Mouse (Mus musculus): ENCODE results near the gene Rnf169. TPM values are rescaled to one million over a fixed set of nuclear protein-coding genes. Genes with fewer than 3 reads are reported as not detected.

Gene Rnf169
- polyA plus RNA-seq, 2 experiments, result 1.6 to 2.2 TPM

DNA sequence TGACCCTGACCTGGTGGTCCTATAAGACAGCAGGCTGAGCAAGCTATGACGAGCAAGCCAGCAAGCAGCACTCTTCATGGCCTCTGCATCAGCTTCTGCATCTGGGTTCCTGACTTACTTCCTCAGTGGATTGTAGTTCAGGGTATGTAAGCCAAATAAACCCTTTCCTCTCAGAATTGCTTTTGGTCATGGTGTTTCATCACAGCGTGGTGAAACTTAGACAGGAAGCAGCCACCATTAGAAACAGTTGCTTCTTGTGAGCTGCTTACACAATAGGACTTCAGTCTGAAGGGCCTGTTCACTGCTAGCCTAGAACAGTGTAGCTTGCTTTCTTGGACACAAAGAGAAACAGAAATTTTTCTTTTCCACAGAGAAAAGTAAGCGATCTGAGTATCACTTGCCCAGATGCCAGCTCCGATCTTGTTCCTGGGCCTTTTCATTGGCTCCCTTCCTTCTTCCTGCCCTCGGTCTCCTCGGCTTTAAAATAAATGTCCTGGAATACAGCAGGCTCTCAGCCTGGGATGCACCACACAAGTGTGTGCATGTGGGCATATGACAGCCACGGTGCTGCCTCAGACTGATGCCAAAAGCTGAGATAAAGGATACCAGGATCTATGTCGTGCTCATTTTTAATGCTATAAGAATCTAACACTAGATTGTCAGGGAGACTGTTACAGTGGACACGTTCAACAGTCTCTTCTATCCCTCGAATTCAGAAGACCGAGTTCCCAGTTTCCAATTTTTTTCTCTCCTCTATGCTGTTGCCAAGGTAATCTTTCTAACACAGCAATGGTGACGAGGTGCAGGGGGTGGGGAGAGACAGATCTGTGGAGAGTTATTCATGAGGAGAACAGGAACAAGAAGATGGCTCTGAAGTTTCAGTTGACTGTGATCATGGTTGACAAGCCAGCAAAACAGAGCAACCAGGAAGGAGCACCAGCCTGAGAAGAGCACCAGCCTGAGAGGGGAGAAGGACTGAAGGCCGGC, 2.3 kb upstream of the Rnf169 start:
- Histone ChIP-seq H3K4me1 (replicated peaks; ENCODE audit: control insufficient read depth in 2 of 2, insufficient read depth in 2 of 2, low read length in 1 of 2) (peaks cover 4 to 8% of the 10 kb centered on the region in 2 experiments; a peak in 2 of 4 replicates), H3K36me3 (replicated peaks; ENCODE audit: control insufficient read depth, insufficient read depth, low read depth) (no peaks in the 10 kb centered on the region), H3K4me2 (ENCODE audit: low read depth) (no peak overlapping the region), H3K4me3 (ENCODE audit: insufficient read depth in 1 of 2, low read depth in 2 of 2, low read length in 2 of 2) (no peak overlapping the region), H3K9ac (replicated peaks) (no peak overlapping the region), H3K9me3 (ENCODE audit: control insufficient read depth, low read length) (no peaks in the 10 kb centered on the region), H3K27me3 (ENCODE audit: control insufficient read depth, insufficient read depth, low read length) (no peaks in the 10 kb centered on the region), H3K27ac (no peak overlapping the region)
- no peak for TF ChIP-seq EP300 (IDR thresholded peaks at IDR 0.05; ENCODE audit: low read depth)
- no peak for TF ChIP-seq CTCF (IDR thresholded peaks at IDR 0.05; ENCODE audit: low read depth)
- DNase-seq (ENCODE audit: low read depth in 3 of 3, low spot score in 3 of 3) (no peak), ATAC-seq (ENCODE audit: insufficient read depth) (no peak)
- WGBS (ENCODE audit: insufficient replicate concordance), result 68% methylated on average over 13 of the region's 13 CpGs

DNA sequence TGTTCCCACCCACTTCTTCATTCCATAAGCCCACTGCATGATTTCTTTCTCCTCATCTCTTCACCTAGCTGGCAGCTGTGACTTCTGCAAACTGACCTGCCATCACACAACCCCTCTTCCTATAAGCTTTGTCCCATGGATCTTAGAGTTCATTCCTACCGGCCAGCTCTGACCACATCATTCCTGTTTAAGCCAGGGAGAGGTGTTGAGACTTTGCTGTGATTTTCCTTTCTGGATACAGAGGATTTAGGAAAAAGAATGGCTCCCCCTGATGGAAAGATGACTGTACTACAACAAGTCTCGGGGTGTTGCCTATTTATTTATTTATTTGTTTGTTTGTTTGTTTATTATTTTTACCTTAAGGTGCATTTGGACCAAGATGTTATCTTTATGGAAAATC, 1.1 kb upstream of the Rnf169 start:
- Histone ChIP-seq H3K27me3 (ENCODE audit: control insufficient read depth, insufficient read depth, low read length) (no peaks in the 10 kb centered on the region), H3K4me1 (replicated peaks; ENCODE audit: control insufficient read depth in 2 of 2, insufficient read depth in 2 of 2, low read length in 1 of 2) (peaks cover 4 to 8% of the 10 kb centered on the region in 2 experiments; a peak in 2 of 4 replicates), H3K9ac (replicated peaks) (no peak overlapping the region), H3K4me2 (ENCODE audit: low read depth) (no peak overlapping the region), H3K36me3 (replicated peaks; ENCODE audit: control insufficient read depth, insufficient read depth, low read depth) (no peaks in the 10 kb centered on the region), H3K9me3 (ENCODE audit: control insufficient read depth, low read length) (no peaks in the 10 kb centered on the region), H3K4me3 (ENCODE audit: insufficient read depth in 1 of 2, low read depth in 2 of 2, low read length in 2 of 2) (no peak overlapping the region), H3K27ac (no peak overlapping the region)
- ATAC-seq (ENCODE audit: insufficient read depth) (no peak), DNase-seq (ENCODE audit: low read depth in 3 of 3, low spot score in 3 of 3) (no peak)
- WGBS (ENCODE audit: insufficient replicate concordance), result 24% methylated on average over 2 of the region's 2 CpGs
- TF ChIP-seq CTCF (IDR thresholded peaks at IDR 0.05; ENCODE audit: low read depth), result peak; percentile 68
- no peak for TF ChIP-seq EP300 (IDR thresholded peaks at IDR 0.05; ENCODE audit: low read depth)

DNA sequence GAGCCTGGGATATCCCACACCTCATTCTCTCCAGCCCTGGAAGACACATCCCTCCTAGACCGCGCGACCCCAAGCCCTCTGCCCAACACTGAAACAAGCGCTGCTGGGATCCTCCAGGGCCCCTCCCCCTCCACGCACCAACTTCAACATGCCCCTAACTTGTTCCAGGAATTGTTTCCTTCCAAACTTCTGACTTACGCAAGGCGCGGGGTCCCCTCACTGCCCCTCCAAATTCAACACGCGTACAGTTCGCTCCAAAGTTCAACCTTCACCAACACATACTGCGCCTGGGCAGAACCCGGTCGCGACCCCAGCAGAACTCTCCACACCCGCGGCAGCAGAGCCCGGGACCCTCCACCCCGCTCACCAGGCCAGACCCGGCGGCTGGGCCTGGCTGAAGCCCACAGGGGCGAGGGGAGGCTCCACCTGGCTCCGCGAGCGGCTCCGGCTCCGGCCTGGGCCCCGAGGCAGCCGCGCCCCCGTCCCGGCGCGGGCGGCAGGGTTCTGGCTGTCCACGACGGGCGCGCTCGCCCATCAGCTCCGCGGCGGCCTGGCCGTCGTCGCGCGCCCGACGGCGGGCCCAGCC, 609 bp downstream of the Rnf169 start:
- Histone ChIP-seq H3K27ac (peak overlapping the region; percentile 29), H3K9ac (replicated peaks) (peak overlapping the region; percentile 86), H3K4me3 (ENCODE audit: insufficient read depth in 1 of 2, low read depth in 2 of 2, low read length in 2 of 2) (peak overlapping the region; percentile 76 to 87), H3K9me3 (ENCODE audit: control insufficient read depth, low read length) (no peaks in the 10 kb centered on the region), H3K27me3 (ENCODE audit: control insufficient read depth, insufficient read depth, low read length) (no peaks in the 10 kb centered on the region), H3K4me2 (ENCODE audit: low read depth) (peak overlapping the region; percentile 89), H3K36me3 (replicated peaks; ENCODE audit: control insufficient read depth, insufficient read depth, low read depth) (no peaks in the 10 kb centered on the region), H3K4me1 (replicated peaks; ENCODE audit: control insufficient read depth in 2 of 2, insufficient read depth in 2 of 2, low read length in 1 of 2) (peaks cover 4 to 15% of the 10 kb centered on the region in 2 experiments; a peak in 3 of 4 replicates)
- no peak for DNase-seq (ENCODE audit: low read depth in 3 of 3, low spot score in 3 of 3)
- peak; percentile 79 for ATAC-seq (ENCODE audit: insufficient read depth)
- TF ChIP-seq EP300 (IDR thresholded peaks at IDR 0.05; ENCODE audit: low read depth) (no peak), CTCF (IDR thresholded peaks at IDR 0.05; ENCODE audit: low read depth) (no peak)
- under 1% methylated on average over 51 of the region's 51 CpGs for WGBS (ENCODE audit: insufficient replicate concordance)

DNA sequence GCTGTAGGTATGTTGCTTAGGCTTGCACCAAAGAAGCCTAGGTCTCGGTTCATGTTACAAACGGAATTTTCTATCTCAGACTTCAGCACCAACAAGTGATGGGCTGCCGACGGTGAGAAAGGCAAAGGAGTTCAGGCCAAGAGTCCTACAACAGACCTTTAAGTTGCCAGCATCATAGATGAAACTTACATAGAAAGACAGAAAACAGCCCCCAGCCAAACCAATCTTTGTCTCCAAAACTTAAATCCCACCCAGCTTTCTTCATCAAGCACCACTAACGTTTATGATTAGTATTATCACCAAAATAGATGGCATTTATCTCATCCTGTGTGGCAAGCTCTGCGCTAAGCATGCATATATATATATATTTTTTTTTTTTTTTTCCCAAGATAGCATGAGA, 1.2 kb downstream of the Rnf169 start:
- no peak for ATAC-seq (ENCODE audit: insufficient read depth)
- H3K36me3 ChIP-seq (replicated peaks; ENCODE audit: control insufficient read depth, insufficient read depth, low read depth), result no peaks in the 10 kb centered on the region
- H3K27me3 ChIP-seq (ENCODE audit: control insufficient read depth, insufficient read depth, low read length), result no peaks in the 10 kb centered on the region
- H3K4me1 ChIP-seq (replicated peaks; ENCODE audit: control insufficient read depth in 2 of 2, insufficient read depth in 2 of 2, low read length in 1 of 2), result peaks cover 4 to 21% of the 10 kb centered on the region in 2 experiments; a peak in 3 of 4 replicates
- H3K9ac ChIP-seq (replicated peaks), result peak overlapping the region; percentile 14; the same call in 1 of the 2 replicates
- no peaks in the 10 kb centered on the region for H3K9me3 ChIP-seq (ENCODE audit: control insufficient read depth, low read length)
- no peak overlapping the region for H3K27ac ChIP-seq
- no peak for DNase-seq (ENCODE audit: low read depth in 3 of 3, low spot score in 3 of 3)
- peak overlapping the region; percentile 76 to 87 for H3K4me3 ChIP-seq (ENCODE audit: insufficient read depth in 1 of 2, low read depth in 2 of 2, low read length in 2 of 2)
- peak overlapping the region; percentile 89 for H3K4me2 ChIP-seq (ENCODE audit: low read depth)
- 15% methylated on average over 6 of the region's 6 CpGs for WGBS (ENCODE audit: insufficient replicate concordance)
- no peak for TF ChIP-seq EP300 (IDR thresholded peaks at IDR 0.05; ENCODE audit: low read depth)
- no peak for TF ChIP-seq CTCF (IDR thresholded peaks at IDR 0.05; ENCODE audit: low read depth)

DNA sequence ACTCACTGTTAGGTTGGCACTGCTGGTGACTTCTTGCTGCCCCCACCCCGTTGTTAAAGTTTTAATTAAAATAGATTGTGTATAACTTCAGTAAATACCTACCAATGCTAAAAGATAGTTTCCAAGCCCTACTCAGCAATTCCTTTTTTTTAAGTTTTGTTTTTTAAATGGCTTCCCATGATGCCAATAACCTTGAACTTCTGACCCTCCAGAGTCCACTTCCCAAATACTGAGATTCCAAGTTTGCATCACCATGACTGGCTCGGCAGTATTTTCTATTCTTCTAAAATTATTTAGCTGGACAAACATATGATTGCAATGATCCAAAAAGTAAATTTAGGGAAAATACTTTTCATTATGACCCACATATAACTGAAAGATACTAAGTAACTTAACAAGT, 2.2 kb downstream of the Rnf169 start:
- Histone ChIP-seq H3K4me3 (ENCODE audit: insufficient read depth in 1 of 2, low read depth in 2 of 2, low read length in 2 of 2) (no peak overlapping the region), H3K9me3 (ENCODE audit: control insufficient read depth, low read length) (no peaks in the 10 kb centered on the region), H3K27me3 (ENCODE audit: control insufficient read depth, insufficient read depth, low read length) (no peaks in the 10 kb centered on the region), H3K27ac (no peak overlapping the region), H3K9ac (replicated peaks) (no peak overlapping the region), H3K36me3 (replicated peaks; ENCODE audit: control insufficient read depth, insufficient read depth, low read depth) (no peaks in the 10 kb centered on the region), H3K4me1 (replicated peaks; ENCODE audit: control insufficient read depth in 2 of 2, insufficient read depth in 2 of 2, low read length in 1 of 2) (peaks cover 4 to 23% of the 10 kb centered on the region in 2 experiments; a peak in 3 of 4 replicates), H3K4me2 (ENCODE audit: low read depth) (0 out of 2 replicates have a peak overlapping the region, but pooled peaks have one; percentile 2)
- DNase-seq (ENCODE audit: low read depth in 3 of 3, low spot score in 3 of 3), result no peak
- WGBS (ENCODE audit: insufficient replicate concordance), result 85% methylated on average over 2 of the region's 2 CpGs
- TF ChIP-seq EP300 (IDR thresholded peaks at IDR 0.05; ENCODE audit: low read depth), result no peak
- no peak for TF ChIP-seq CTCF (IDR thresholded peaks at IDR 0.05; ENCODE audit: low read depth)
- ATAC-seq (ENCODE audit: insufficient read depth), result no peak
